13 mouse cellular contexts compared by ENCODE assay signal in genomic region chr19:4080511-4081009, GRCm38 (mm10). TPM values are rescaled to one million over a fixed set of nuclear protein-coding genes. Genes with fewer than 3 reads are reported as not detected.
DNase-seq lines count a peak whose midpoint lies in the region; ATAC-seq and TF ChIP-seq lines count a peak whose summit lies in the region.
"Had no signal": no experiment of that assay in that cellular context is flagged by ENCODE, and none has a peak within 500 bp of the region (broad histone marks: within the 10 kb centered on the region; RNA-seq: fewer than 3 reads in every experiment).

No protein-coding gene starts in this region.

- TF ChIP-seq EP300 in heart, postnatal 0 days (IDR thresholded peaks at IDR 0.05; ENCODE audit: low read depth) = no peak
- 0 out of 2 replicates have a peak, but pooled peaks have one; percentile 32 for TF ChIP-seq EP300 in liver, embryonic 14.5 days (IDR thresholded peaks at IDR 0.05; ENCODE audit: low read depth)

- no peak for DNase-seq in heart, postnatal 0 days (ENCODE audit: low spot score)
- DNase-seq in heart, postnatal 14 days = no peak
- DNase-seq in cerebellum, adult 9-11 months = peak; percentile 94
- DNase-seq in liver, embryonic 14.5 days (ENCODE audit: low read depth in 3 of 3, low spot score in 3 of 3) = peak in 1 of 3 experiments; percentile 57
- DNase-seq in left cerebral cortex, adult 11 months (ENCODE audit: low spot score) = no peak
- no peak for DNase-seq in gastrocnemius, postnatal 25 days
- no peak for DNase-seq in hindbrain, postnatal 0 days (ENCODE audit: low spot score)
- DNase-seq: adrenal gland, postnatal 36 days; gastrocnemius, postnatal 36 days; thymus, postnatal 4 days had no signal

- WGBS in heart, postnatal 0 days = 49% methylated on average over 8 of the region's 8 CpGs
- WGBS in liver, embryonic 14.5 days (ENCODE audit: insufficient replicate concordance) = 38% methylated on average over 8 of the region's 8 CpGs
- 62% methylated on average over 8 of the region's 8 CpGs for WGBS in hindbrain, postnatal 0 days

- intact Hi-C loops in heart, postnatal 14 days (cut with DNase I) = loop anchor here (2.0 kb wide), 1 partner anchor 28 kb away; no protein-coding TSS in a partner anchor

- H3K27ac ChIP-seq in heart, postnatal 0 days (ENCODE audit: low read depth) = no peak overlapping the region
- peak overlapping the region; percentile 49 for H3K27ac ChIP-seq in liver, embryonic 14.5 days
- no peak overlapping the region for H3K27ac ChIP-seq in hindbrain, postnatal 0 days
- H3K27ac ChIP-seq: hindbrain, embryonic 15.5 days had no signal

- no peaks in the 10 kb centered on the region for H3K27me3 ChIP-seq in heart, postnatal 0 days (ENCODE audit: control insufficient read depth, insufficient read depth, low read length)
- no peaks in the 10 kb centered on the region for H3K27me3 ChIP-seq in liver, embryonic 14.5 days (ENCODE audit: control insufficient read depth, insufficient read depth, low read length)
- H3K27me3 ChIP-seq in hindbrain, postnatal 0 days (ENCODE audit: insufficient read depth, low read length) = no peaks in the 10 kb centered on the region
- H3K27me3 ChIP-seq: hindbrain, embryonic 15.5 days had no signal

- no peaks in the 10 kb centered on the region for H3K9me3 ChIP-seq in heart, postnatal 0 days (replicated peaks; ENCODE audit: control insufficient read depth, low read length)
- no peaks in the 10 kb centered on the region for H3K9me3 ChIP-seq in liver, embryonic 14.5 days (ENCODE audit: control insufficient read depth, low read length)
- no peaks in the 10 kb centered on the region for H3K9me3 ChIP-seq in hindbrain, postnatal 0 days (ENCODE audit: low read length)
- H3K9me3 ChIP-seq: hindbrain, embryonic 15.5 days had no signal

- no peak overlapping the region for H3K9ac ChIP-seq in heart, postnatal 0 days (replicated peaks; ENCODE audit: low read depth, low read length)
- peak overlapping the region; percentile 50 for H3K9ac ChIP-seq in liver, embryonic 14.5 days (replicated peaks)
- no peak overlapping the region for H3K9ac ChIP-seq in hindbrain, postnatal 0 days (replicated peaks; ENCODE audit: low read length)
- H3K9ac ChIP-seq: hindbrain, embryonic 15.5 days had no signal

- no peaks in the 10 kb centered on the region for H3K4me1 ChIP-seq in heart, postnatal 0 days (ENCODE audit: control insufficient read depth, insufficient read depth)
- H3K4me1 ChIP-seq in liver, embryonic 14.5 days (replicated peaks; ENCODE audit: control insufficient read depth in 2 of 2, insufficient read depth in 2 of 2, low read length in 1 of 2) = peaks cover 18 to 23% of the 10 kb centered on the region in 2 experiments
- no peaks in the 10 kb centered on the region for H3K4me1 ChIP-seq in hindbrain, postnatal 0 days (ENCODE audit: insufficient read depth, low read length)
- H3K4me1 ChIP-seq: hindbrain, embryonic 15.5 days had no signal

- H3K36me3 ChIP-seq in heart, postnatal 0 days (replicated peaks; ENCODE audit: control insufficient read depth, insufficient read depth, low read length) = no peaks in the 10 kb centered on the region
- no peaks in the 10 kb centered on the region for H3K36me3 ChIP-seq in liver, embryonic 14.5 days (replicated peaks; ENCODE audit: control insufficient read depth, insufficient read depth, low read depth)
- H3K36me3 ChIP-seq in hindbrain, postnatal 0 days (ENCODE audit: insufficient read depth, low read length) = no peaks in the 10 kb centered on the region
- H3K36me3 ChIP-seq: hindbrain, embryonic 15.5 days had no signal

- ATAC-seq in heart, postnatal 0 days (ENCODE audit: insufficient read depth, low read depth) = peak; percentile 59
- ATAC-seq in CD4-positive, CD25-positive, alpha-beta regulatory T cell, adult 4 months = peak; percentile 70
- ATAC-seq in liver, embryonic 14.5 days (ENCODE audit: insufficient read depth) = peak; percentile 90
- no peak for ATAC-seq in hindbrain, postnatal 0 days

- no peak overlapping the region for H3K4me2 ChIP-seq in heart, postnatal 0 days (ENCODE audit: low read depth, low read length)
- peak overlapping the region; percentile 56 for H3K4me2 ChIP-seq in liver, embryonic 14.5 days (ENCODE audit: low read depth)
- H3K4me2 ChIP-seq in hindbrain, postnatal 0 days (ENCODE audit: low read depth, low read length) = no peak overlapping the region
- H3K4me2 ChIP-seq: hindbrain, embryonic 15.5 days had no signal

- TF ChIP-seq CTCF in heart, postnatal 0 days (IDR thresholded peaks at IDR 0.05; ENCODE audit: low read depth) = peak; percentile 44
- TF ChIP-seq CTCF in liver, embryonic 14.5 days (IDR thresholded peaks at IDR 0.05; ENCODE audit: low read depth) = peak; percentile 69
- no peak for TF ChIP-seq CTCF in hindbrain, postnatal 0 days (IDR thresholded peaks at IDR 0.05; ENCODE audit: low read depth)

- no peak overlapping the region for H3K4me3 ChIP-seq in heart, postnatal 0 days (ENCODE audit: low read depth, low read length)
- H3K4me3 ChIP-seq in liver, embryonic 14.5 days (ENCODE audit: insufficient read depth in 1 of 2, low read depth in 2 of 2, low read length in 2 of 2) = no peak overlapping the region; a peak in 1 of 4 replicates
- H3K4me3 ChIP-seq in hindbrain, postnatal 0 days (ENCODE audit: low read length) = no peak overlapping the region
- H3K4me3 ChIP-seq: hindbrain, embryonic 15.5 days had no signal

RNA-seq across cellular contexts. Expression of gene Cabp2, which starts 0.8 kb away (rescaled TPM):
- total RNA-seq in heart, postnatal 0 days (2014; rRNA removed; ENCODE audit: low replicate concordance) = not detected in 2 replicates
- not detected in 2 replicates for polyA plus RNA-seq in heart, postnatal 0 days (2015; fragmentation: Nextera tagmentation; extraction: Ambion mirVana)
- not detected for total RNA-seq in heart, postnatal 14 days (2021)
- not detected for polyA plus RNA-seq in CD4-positive, CD25-positive, alpha-beta regulatory T cell, adult 4 months (2017; shearing (Covaris generic))
- 0.16 and 0.17 TPM in 2 replicates for polyA plus RNA-seq in liver, embryonic 14.5 days (2012; rRNA removed)
- 0.20 and 0.44 TPM in 2 replicates for polyA plus RNA-seq in liver, embryonic 14.5 days (2014; fragmentation: Nextera tagmentation; extraction: Ambion mirVana)
- total RNA-seq in gastrocnemius, postnatal 25 days (2021) = not detected
- total RNA-seq in hindbrain, postnatal 0 days (2014; rRNA removed) = not detected in 2 replicates
- polyA plus RNA-seq in hindbrain, postnatal 0 days (2015; fragmentation: Nextera tagmentation; extraction: Ambion mirVana) = not detected in 2 replicates
- total RNA-seq: adrenal gland, postnatal 36 days; gastrocnemius, postnatal 36 days; left cerebral cortex, postnatal 36 days had no signal
- polyA plus RNA-seq: hindbrain, embryonic 15.5 days had no signal

RNA-seq across cellular contexts. Expression of gene Cdk2ap2, which starts 16.4 kb away (rescaled TPM):
- total RNA-seq in heart, postnatal 0 days (2014; rRNA removed; ENCODE audit: low replicate concordance) = 63.2 and 67.3 TPM in 2 replicates
- 46.8 and 59.6 TPM in 2 replicates for polyA plus RNA-seq in heart, postnatal 0 days (2015; fragmentation: Nextera tagmentation; extraction: Ambion mirVana)
- 10 to 100 TPM; 24.2 to 27.5 TPM for total RNA-seq in heart, postnatal 14 days (2021)
- 100 to 1,000 TPM; 328 to 403 TPM for polyA plus RNA-seq in CD4-positive, CD25-positive, alpha-beta regulatory T cell, adult 4 months (2017; shearing (Covaris generic))
- 52.5 and 64.8 TPM in 2 replicates for polyA plus RNA-seq in liver, embryonic 14.5 days (2012; rRNA removed)
- polyA plus RNA-seq in liver, embryonic 14.5 days (2014; fragmentation: Nextera tagmentation; extraction: Ambion mirVana) = 99.9 and 101 TPM in 2 replicates
- total RNA-seq in gastrocnemius, postnatal 25 days (2021) = 10 to 100 TPM; 17.8 to 23.4 TPM
- total RNA-seq in hindbrain, postnatal 0 days (2014; rRNA removed) = 49.4 and 57.5 TPM in 2 replicates
- polyA plus RNA-seq in hindbrain, postnatal 0 days (2015; fragmentation: Nextera tagmentation; extraction: Ambion mirVana) = 63.9 and 64.6 TPM in 2 replicates

RNA-seq across cellular contexts. Expression of gene Pitpnm1, which starts 19.2 kb away (rescaled TPM):
- 26.2 and 47.3 TPM in 2 replicates for total RNA-seq in heart, postnatal 0 days (2014; rRNA removed; ENCODE audit: low replicate concordance)
- polyA plus RNA-seq in heart, postnatal 0 days (2015; fragmentation: Nextera tagmentation; extraction: Ambion mirVana) = 17.9 and 21.9 TPM in 2 replicates
- 10 to 100 TPM; 25.0 to 26.4 TPM for total RNA-seq in heart, postnatal 14 days (2021)
- polyA plus RNA-seq in CD4-positive, CD25-positive, alpha-beta regulatory T cell, adult 4 months (2017; shearing (Covaris generic)) = 100 to 1,000 TPM in 1 of 2 experiments, 10 to 100 TPM in 1; 98.7 to 113 TPM
- 6.1 and 7.1 TPM in 2 replicates for polyA plus RNA-seq in liver, embryonic 14.5 days (2012; rRNA removed)
- polyA plus RNA-seq in liver, embryonic 14.5 days (2014; fragmentation: Nextera tagmentation; extraction: Ambion mirVana) = 3.4 TPM in 2 replicates
- total RNA-seq in gastrocnemius, postnatal 25 days (2021) = 1 to 10 TPM; 2.8 to 5.7 TPM
- total RNA-seq in hindbrain, postnatal 0 days (2014; rRNA removed) = 134 and 142 TPM in 2 replicates
- polyA plus RNA-seq in hindbrain, postnatal 0 days (2015; fragmentation: Nextera tagmentation; extraction: Ambion mirVana) = 88.0 and 91.9 TPM in 2 replicates

RNA-seq across cellular contexts. Expression of gene Gstp3, which starts 21.2 kb away (rescaled TPM):
- not detected in 2 replicates for total RNA-seq in heart, postnatal 0 days (2014; rRNA removed; ENCODE audit: low replicate concordance)
- not detected in 2 replicates for polyA plus RNA-seq in heart, postnatal 0 days (2015; fragmentation: Nextera tagmentation; extraction: Ambion mirVana)
- total RNA-seq in heart, postnatal 14 days (2021) = not detected
- 100 to 1,000 TPM; 158 to 206 TPM for polyA plus RNA-seq in CD4-positive, CD25-positive, alpha-beta regulatory T cell, adult 4 months (2017; shearing (Covaris generic))
- polyA plus RNA-seq in liver, embryonic 14.5 days (2012; rRNA removed) = 78.5 and 87.0 TPM in 2 replicates
- 65.7 and 69.6 TPM in 2 replicates for polyA plus RNA-seq in liver, embryonic 14.5 days (2014; fragmentation: Nextera tagmentation; extraction: Ambion mirVana)
- total RNA-seq in gastrocnemius, postnatal 25 days (2021) = not detected
- not detected in 2 replicates for total RNA-seq in hindbrain, postnatal 0 days (2014; rRNA removed)
- not detected in 2 replicates for polyA plus RNA-seq in hindbrain, postnatal 0 days (2015; fragmentation: Nextera tagmentation; extraction: Ambion mirVana)
- total RNA-seq: gastrocnemius, postnatal 36 days; left cerebral cortex, postnatal 36 days had no signal
- polyA plus RNA-seq: hindbrain, embryonic 15.5 days had no signal

RNA-seq across cellular contexts. Expression of gene Gstp2, which starts 34.7 kb away (rescaled TPM):
- total RNA-seq in heart, postnatal 0 days (2014; rRNA removed; ENCODE audit: low replicate concordance) = 4.5 and 9.7 TPM in 2 replicates
- polyA plus RNA-seq in heart, postnatal 0 days (2015; fragmentation: Nextera tagmentation; extraction: Ambion mirVana) = 17.0 and 22.7 TPM in 2 replicates
- total RNA-seq in heart, postnatal 14 days (2021) = 10 to 100 TPM; 80.8 to 90.7 TPM
- 1 to 10 TPM; 4.2 to 5.3 TPM for polyA plus RNA-seq in CD4-positive, CD25-positive, alpha-beta regulatory T cell, adult 4 months (2017; shearing (Covaris generic))
- 6.6 and 7.9 TPM in 2 replicates for polyA plus RNA-seq in liver, embryonic 14.5 days (2012; rRNA removed)
- 6.9 and 7.3 TPM in 2 replicates for polyA plus RNA-seq in liver, embryonic 14.5 days (2014; fragmentation: Nextera tagmentation; extraction: Ambion mirVana)
- 100 to 1,000 TPM; 118 to 133 TPM for total RNA-seq in gastrocnemius, postnatal 25 days (2021)
- 0.52 TPM in 1 of 2 replicates, not detected in the other for total RNA-seq in hindbrain, postnatal 0 days (2014; rRNA removed)
- polyA plus RNA-seq in hindbrain, postnatal 0 days (2015; fragmentation: Nextera tagmentation; extraction: Ambion mirVana) = 2.2 and 3.0 TPM in 2 replicates
